Mouse (Mus musculus): ENCODE measurements around the gene Ece1.

The Ece1 gene

GRCm38 (mm10) chr4:137989426-137989825 is 127.4 kb downstream of the Ece1 start:
- no peak for DNase-seq (ENCODE audit: low spot score)

- DNase-seq (ENCODE audit: low spot score): no peak
These were observed 128.4 kb downstream of the Ece1 start for GRCm38 (mm10) chr4:137990433-137990832.

GRCm38 (mm10) chr4:137991240-137991639 is 129.2 kb downstream of the Ece1 start:
- no peak for DNase-seq (ENCODE audit: low spot score)

- DNase-seq (ENCODE audit: low spot score): no peak
These were observed 130.9 kb downstream of the Ece1 start, which contains the start of gene Eif4g3 for GRCm38 (mm10) chr4:137992890-137993289. Gene Eif4g3 (plus strand): TSS chr4:137993022.

GRCm38 (mm10) chr4:137993291-137993758 is 131.3 kb downstream of the Ece1 start:
- DNase-seq (ENCODE audit: low spot score): peak; percentile 99

GRCm38 (mm10) chr4:137993821-137994561 is 132.0 kb downstream of the Ece1 start:
- peak; percentile 26 for DNase-seq (ENCODE audit: low spot score)

- DNase-seq (ENCODE audit: low spot score): peak; percentile 46
These were observed 132.7 kb downstream of the Ece1 start for GRCm38 (mm10) chr4:137994562-137995336.

GRCm38 (mm10) chr4:137995399-137995798 is 133.4 kb downstream of the Ece1 start:
- peak; percentile 71 for DNase-seq (ENCODE audit: low spot score)

- no peak for DNase-seq (ENCODE audit: low spot score)
These were observed 136.2 kb downstream of the Ece1 start for GRCm38 (mm10) chr4:137998232-137998631.

GRCm38 (mm10) chr4:138000682-138001081 is 138.6 kb downstream of the Ece1 start:
- no peak for DNase-seq (ENCODE audit: low spot score)

GRCm38 (mm10) chr4:138003909-138004610 is 142.0 kb downstream of the Ece1 start:
- no peak for DNase-seq (ENCODE audit: low spot score)

GRCm38 (mm10) chr4:138005781-138006180 is 143.7 kb downstream of the Ece1 start:
- no peak for DNase-seq (ENCODE audit: low spot score)

- no peak for DNase-seq (ENCODE audit: low spot score)
These were observed 145.0 kb downstream of the Ece1 start for GRCm38 (mm10) chr4:138006951-138007613.

GRCm38 (mm10) chr4:138008646-138009045 is 146.6 kb downstream of the Ece1 start:
- DNase-seq (ENCODE audit: low spot score): no peak

GRCm38 (mm10) chr4:138009786-138010502 is 147.9 kb downstream of the Ece1 start:
- DNase-seq (ENCODE audit: low spot score): no peak

- no peak for DNase-seq (ENCODE audit: low spot score)
These were observed 151.9 kb downstream of the Ece1 start for GRCm38 (mm10) chr4:138013723-138014479.

All from lung, postnatal 25 days (tissue).